Mouse (Mus musculus) kidney, adult 11 months (tissue): ENCODE results near the gene C2cd3.
"Not testable (repeated sequence)": the region's sequence is repeated elsewhere in the genome, so short reads cannot be mapped to it uniquely, and the experiment has no call there.

ENCODE experiments used
- DNase-seq: peaks from one replicate; pipeline ENCODE4 v3.0.0; 2022

The C2cd3 gene

GRCm38 (mm10) chr7:100472777-100473176, 100.7 kb downstream of the C2cd3 start, which contains the start of gene Ucp3:
Gene Ucp3, plus strand, starts transcription at chr7:100472990.
- DNase-seq = no peak

GRCm38 (mm10) chr7:100473846-100474454, 101.9 kb downstream of the C2cd3 start:
- no peak for DNase-seq

GRCm38 (mm10) chr7:100474680-100475079, 102.6 kb downstream of the C2cd3 start:
- peak; percentile 80 for DNase-seq

- DNase-seq = no peak
These were observed 107.2 kb downstream of the C2cd3 start for GRCm38 (mm10) chr7:100479100-100479822.

GRCm38 (mm10) chr7:100479823-100480164, 107.8 kb downstream of the C2cd3 start:
- DNase-seq = no peak

GRCm38 (mm10) chr7:100480175-100480574, 108.1 kb downstream of the C2cd3 start:
- no peak for DNase-seq

- DNase-seq = not testable (repeated sequence)
These were observed 110.0 kb downstream of the C2cd3 start for GRCm38 (mm10) chr7:100482046-100482445.

- DNase-seq = no peak
These were observed 112.5 kb downstream of the C2cd3 start for GRCm38 (mm10) chr7:100484493-100484892.

- no peak for DNase-seq
These were observed 115.3 kb downstream of the C2cd3 start for GRCm38 (mm10) chr7:100487301-100487700.

GRCm38 (mm10) chr7:100488474-100489048, 116.5 kb downstream of the C2cd3 start:
- no peak for DNase-seq

- DNase-seq = no peak
These were observed 120.5 kb downstream of the C2cd3 start for GRCm38 (mm10) chr7:100492391-100493116.

GRCm38 (mm10) chr7:100493117-100493483, 121.1 kb downstream of the C2cd3 start, which contains the start of gene Ucp2:
Gene Ucp2, plus strand, starts transcription at chr7:100493337.
- DNase-seq = peak; percentile 78

GRCm38 (mm10) chr7:100493484-100494414, 121.7 kb downstream of the C2cd3 start:
- no peak for DNase-seq

- no peak for DNase-seq
These were observed 122.4 kb downstream of the C2cd3 start for GRCm38 (mm10) chr7:100494415-100494831.

- peak; percentile 32 for DNase-seq
These were observed 123.0 kb downstream of the C2cd3 start for GRCm38 (mm10) chr7:100495042-100495441.

- peak; percentile 75 for DNase-seq
These were observed 123.7 kb downstream of the C2cd3 start for GRCm38 (mm10) chr7:100495581-100496251.

- DNase-seq = no peak
These were observed 124.3 kb downstream of the C2cd3 start for GRCm38 (mm10) chr7:100496371-100496770.

GRCm38 (mm10) chr7:100496791-100497190, 124.8 kb downstream of the C2cd3 start:
- DNase-seq = no peak

- DNase-seq = no peak
These were observed 125.4 kb downstream of the C2cd3 start for GRCm38 (mm10) chr7:100497402-100497801.

- DNase-seq = no peak
These were observed 125.9 kb downstream of the C2cd3 start for GRCm38 (mm10) chr7:100497982-100498381.

GRCm38 (mm10) chr7:100499465-100499864, 127.4 kb downstream of the C2cd3 start:
- DNase-seq = no peak
